In genomic region chr11:107703272-107704134, GRCm38 (mm10) we compare ENCODE assay signal across 9 mouse cellular contexts. TPM values are rescaled to one million over a fixed set of nuclear protein-coding genes. Genes with fewer than 3 reads are reported as not detected.
DNase-seq lines count a peak whose midpoint lies in the region; ATAC-seq and TF ChIP-seq lines count a peak whose summit lies in the region.
"Had no signal": no experiment of that assay in that cellular context is flagged by ENCODE, and none has a peak within 500 bp of the region (broad histone marks: within the 10 kb centered on the region; RNA-seq: fewer than 3 reads in every experiment).

No protein-coding gene starts in this region.

- H3K4me3 ChIP-seq in heart, adult 2 months: peak overlapping the region; percentile 8; the same call in 1 of the 2 replicates
- H3K4me3 ChIP-seq in heart, embryonic 10.5 days: no peak overlapping the region
- H3K4me3 ChIP-seq in embryonic facial prominence, embryonic 12.5 days: no peak overlapping the region
- no peak overlapping the region for H3K4me3 ChIP-seq in kidney, embryonic 16.5 days (ENCODE audit: low read length)
- H3K4me3 ChIP-seq: lung, embryonic 15.5 days had no signal

- H3K36me3 ChIP-seq in heart, adult 2 months (ENCODE audit: control insufficient read depth, insufficient read depth, low read length): no peaks in the 10 kb centered on the region
- H3K36me3 ChIP-seq in heart, embryonic 10.5 days: no peaks in the 10 kb centered on the region
- no peaks in the 10 kb centered on the region for H3K36me3 ChIP-seq in embryonic facial prominence, embryonic 12.5 days
- no peaks in the 10 kb centered on the region for H3K36me3 ChIP-seq in kidney, embryonic 16.5 days (ENCODE audit: insufficient read depth, low read length)
- H3K36me3 ChIP-seq: lung, embryonic 15.5 days had no signal

- no peak for TF ChIP-seq EP300 in heart, adult 2 months (IDR thresholded peaks at IDR 0.05; ENCODE audit: insufficient read depth, low read depth, low read length)

- no peaks in the 10 kb centered on the region for H3K79me2 ChIP-seq in heart, adult 2 months (replicated peaks; ENCODE audit: control insufficient read depth, insufficient read depth, low read length)

- ATAC-seq in embryonic facial prominence, embryonic 12.5 days (ENCODE audit: insufficient number of reproducible peaks, insufficient read depth, low FRiP score, low TSS enrichment): peak; percentile 22; the same call in 1 of the 2 replicates
- peak; percentile 56 for ATAC-seq in kidney, embryonic 16.5 days (ENCODE audit: low FRiP score, low TSS enrichment)

- intact Hi-C loops in heart, adult 2 months (cut with DNase I): no loop called here

- H3K4me1 ChIP-seq in heart, adult 2 months (ENCODE audit: control insufficient read depth, insufficient read depth, low read length): peaks cover 4% of the 10 kb centered on the region; the same call in 1 of the 2 replicates
- H3K4me1 ChIP-seq in heart, embryonic 10.5 days: peaks cover 12% of the 10 kb centered on the region; the same call in 1 of the 2 replicates
- H3K4me1 ChIP-seq in embryonic facial prominence, embryonic 12.5 days: peaks cover 8% of the 10 kb centered on the region; the same call in 1 of the 2 replicates
- peaks cover 29% of the 10 kb centered on the region for H3K4me1 ChIP-seq in kidney, embryonic 16.5 days (ENCODE audit: insufficient read depth, low read length)
- H3K4me1 ChIP-seq: lung, embryonic 15.5 days had no signal

- no peak for TF ChIP-seq CTCF in heart, adult 2 months (IDR thresholded peaks at IDR 0.05)

- TF ChIP-seq POLR2A in heart, adult 2 months (IDR thresholded peaks at IDR 0.05; ENCODE audit: insufficient read depth, low read depth, low read length): peak; percentile 36; the same call in 1 of the 2 replicates

- no peaks in the 10 kb centered on the region for H3K9me3 ChIP-seq in heart, embryonic 10.5 days
- no peaks in the 10 kb centered on the region for H3K9me3 ChIP-seq in embryonic facial prominence, embryonic 12.5 days
- no peaks in the 10 kb centered on the region for H3K9me3 ChIP-seq in kidney, embryonic 16.5 days (ENCODE audit: low read length)
- H3K9me3 ChIP-seq: lung, embryonic 15.5 days had no signal

- no peaks in the 10 kb centered on the region; the same call in 1 of the 2 replicates for H3K27me3 ChIP-seq in heart, adult 2 months (ENCODE audit: control insufficient read depth, insufficient read depth, low read length)
- H3K27me3 ChIP-seq in heart, embryonic 10.5 days (ENCODE audit: insufficient read depth, poor library complexity, severe bottlenecking): peaks cover 16% of the 10 kb centered on the region; the same call in 1 of the 2 replicates
- no peaks in the 10 kb centered on the region; the same call in 1 of the 2 replicates for H3K27me3 ChIP-seq in embryonic facial prominence, embryonic 12.5 days
- no peaks in the 10 kb centered on the region for H3K27me3 ChIP-seq in kidney, embryonic 16.5 days (ENCODE audit: insufficient read depth, low read length)
- H3K27me3 ChIP-seq: lung, embryonic 15.5 days had no signal

- no peak overlapping the region; the same call in 1 of the 2 replicates for H3K27ac ChIP-seq in heart, adult 2 months
- H3K27ac ChIP-seq in heart, embryonic 10.5 days: no peak overlapping the region
- no peak overlapping the region for H3K27ac ChIP-seq in embryonic facial prominence, embryonic 12.5 days
- H3K27ac ChIP-seq in kidney, embryonic 16.5 days (ENCODE audit: low read length): no peak overlapping the region
- H3K27ac ChIP-seq: lung, embryonic 15.5 days had no signal

- H3K9ac ChIP-seq in heart, adult 2 months (ENCODE audit: low read depth, low read length): peak overlapping the region; percentile 22; the same call in 1 of the 2 replicates
- H3K9ac ChIP-seq in embryonic facial prominence, embryonic 12.5 days: no peak overlapping the region
- peak overlapping the region; percentile 25; the same call in 1 of the 2 replicates for H3K9ac ChIP-seq in kidney, embryonic 16.5 days (replicated peaks; ENCODE audit: low read length)
- H3K9ac ChIP-seq: lung, embryonic 15.5 days had no signal

- peak; percentile 9 to 20 for DNase-seq in heart, adult 2 months
- DNase-seq in heart, embryonic 10.5 days (ENCODE audit: low spot score): no peak
- DNase-seq in NIH3T3 (ENCODE audit: low read depth): peak; percentile 44
- no peak for DNase-seq in spleen, adult 18-20 months
- no peak for DNase-seq in right cerebral cortex, adult 18-20 months

- WGBS in heart, adult 2 months: 33% methylated on average over 27 of the region's 27 CpGs
- 65% methylated on average over 27 of the region's 27 CpGs for WGBS in heart, embryonic 10.5 days
- WGBS in embryonic facial prominence, embryonic 12.5 days: 55% methylated on average over 27 of the region's 27 CpGs
- WGBS in kidney, embryonic 16.5 days: 25% methylated on average over 27 of the region's 27 CpGs

- H3K4me2 ChIP-seq in embryonic facial prominence, embryonic 12.5 days (replicated peaks): no peak overlapping the region
- peak overlapping the region; percentile 35 for H3K4me2 ChIP-seq in kidney, embryonic 16.5 days (replicated peaks; ENCODE audit: low read depth, low read length)
- H3K4me2 ChIP-seq: lung, embryonic 15.5 days had no signal

RNA-seq across cellular contexts. Expression of gene Cacng1, which starts 12.8 kb away (rescaled TPM):
- not detected for total RNA-seq in heart, adult 2 months (2021)
- polyA plus RNA-seq in heart, adult 2 months (2012; rRNA removed): 0.08 and 0.18 TPM in 2 replicates
- not detected in 2 replicates for polyA plus RNA-seq in heart, embryonic 10.5 days (2016; fragmentation: Nextera tagmentation; extraction: Ambion mirVana)
- 1.3 and 2.1 TPM in 2 replicates for polyA plus RNA-seq in embryonic facial prominence, embryonic 12.5 days (2016; fragmentation: Nextera tagmentation; extraction: Ambion mirVana)
- polyA plus RNA-seq in kidney, embryonic 16.5 days (2015; fragmentation: Nextera tagmentation; extraction: Ambion mirVana): 0.95 and 1.3 TPM in 2 replicates
- total RNA-seq: common myeloid progenitor, adult 5-6 weeks had no signal
- polyA plus RNA-seq: lung, embryonic 15.5 days had no signal

Comparison
In these comparisons a context has a peak if more than half of its experiments do, and no peak if none do; other contexts are left out.
1. DNase-seq: peak in heart, adult 2 months (2 of 2) and NIH3T3 (single experiment); none in heart, embryonic 10.5 days (single experiment), spleen, adult 18-20 months (0 of 2) and right cerebral cortex, adult 18-20 months (single experiment).